Mouse (Mus musculus): Measurements from ENCODE around the gene Snap47.

Snap47 gene

GRCm38 (mm10) chr11:59451086-59451485, at the start of gene Snap47:
Gene Snap47 (minus strand): TSS chr11:59451186.
- no peak for DNase-seq

- no peak for DNase-seq
Measured at GRCm38 (mm10) chr11:59497747-59498146, 46.8 kb upstream of the Snap47 start.

- DNase-seq, result peak; percentile 40
Measured at GRCm38 (mm10) chr11:59496672-59497310, 45.8 kb upstream of the Snap47 start.

GRCm38 (mm10) chr11:59486222-59486621, 35.2 kb upstream of the Snap47 start:
- peak; percentile 35 for DNase-seq

GRCm38 (mm10) chr11:59485641-59486040, 34.7 kb upstream of the Snap47 start:
- DNase-seq, result no peak

GRCm38 (mm10) chr11:59483212-59483611, 32.2 kb upstream of the Snap47 start:
- DNase-seq, result no peak

- no peak for DNase-seq
Measured at GRCm38 (mm10) chr11:59477240-59477639, 26.3 kb upstream of the Snap47 start.

GRCm38 (mm10) chr11:59472326-59472677, 21.3 kb upstream of the Snap47 start, which contains the start of gene Zfp867:
Gene Zfp867 (minus strand): TSS chr11:59472474.
- peak; percentile 92 for DNase-seq

GRCm38 (mm10) chr11:59471413-59472325, 20.7 kb upstream of the Snap47 start:
- no peak for DNase-seq

GRCm38 (mm10) chr11:59460459-59460858, 9.5 kb upstream of the Snap47 start:
- DNase-seq, result no peak

- DNase-seq, result peak; percentile 24
Measured at GRCm38 (mm10) chr11:59458973-59459372, 8.0 kb upstream of the Snap47 start.

- no peak for DNase-seq
Measured at GRCm38 (mm10) chr11:59456891-59457290, 5.9 kb upstream of the Snap47 start.

- no peak for DNase-seq
Measured at GRCm38 (mm10) chr11:59456346-59456745, 5.4 kb upstream of the Snap47 start.

- DNase-seq, result no peak
Measured at GRCm38 (mm10) chr11:59450230-59450771, 685 bp downstream of the Snap47 start.

GRCm38 (mm10) chr11:59449741-59450229, 1.2 kb downstream of the Snap47 start, which contains the start of gene Jmjd4:
Gene Jmjd4 (plus strand): TSS chr11:59450045.
- peak; percentile 93 for DNase-seq

GRCm38 (mm10) chr11:59443102-59443501, 7.9 kb downstream of the Snap47 start:
- no peak for DNase-seq

GRCm38 (mm10) chr11:59437954-59438353, 13.0 kb downstream of the Snap47 start:
- no peak for DNase-seq

GRCm38 (mm10) chr11:59432261-59432660, 18.7 kb downstream of the Snap47 start:
- DNase-seq, result no peak

GRCm38 (mm10) chr11:59429959-59430358, 21.0 kb downstream of the Snap47 start:
- DNase-seq, result no peak

- no peak for DNase-seq
Measured at GRCm38 (mm10) chr11:59428057-59428660, 22.8 kb downstream of the Snap47 start.

GRCm38 (mm10) chr11:59425671-59426101, 25.3 kb downstream of the Snap47 start:
- DNase-seq, result peak; percentile 55

GRCm38 (mm10) chr11:59423010-59423588, 27.9 kb downstream of the Snap47 start:
- DNase-seq, result no peak

GRCm38 (mm10) chr11:59421967-59422366, 29.0 kb downstream of the Snap47 start:
- DNase-seq, result no peak

Data from right cerebral cortex, adult 18-20 months (tissue).